Comparison of ENCODE assay signal across 29 mouse cellular contexts in genomic region chr15:55962093-55962492, GRCm38 (mm10).
"Had no signal": no experiment of that assay in that cellular context is flagged by ENCODE, and none has a peak within 500 bp of the region (broad histone marks: within the 10 kb centered on the region; RNA-seq: fewer than 3 reads in every experiment).

No protein-coding gene starts in this region.

- H3K4me1 ChIP-seq: limb, embryonic 10.5 days; limb, embryonic 12.5 days; limb, embryonic 13.5 days; limb, embryonic 15.5 days; liver, embryonic 13.5 days; midbrain, embryonic 13.5 days; midbrain, embryonic 15.5 days; neural tube, embryonic 12.5 days had no signal

- H3K9me3 ChIP-seq: limb, embryonic 10.5 days; limb, embryonic 12.5 days; limb, embryonic 13.5 days; limb, embryonic 15.5 days; liver, embryonic 13.5 days; lung, embryonic 15.5 days; midbrain, embryonic 10.5 days; midbrain, embryonic 15.5 days; neural tube, embryonic 12.5 days had no signal

- H3K4me2 ChIP-seq: limb, embryonic 12.5 days; limb, embryonic 13.5 days; limb, embryonic 15.5 days; liver, embryonic 13.5 days; lung, embryonic 14.5 days; lung, embryonic 15.5 days; midbrain, embryonic 11.5 days; midbrain, embryonic 12.5 days; midbrain, embryonic 13.5 days; midbrain, embryonic 15.5 days; neural tube, embryonic 12.5 days had no signal

- DNase-seq: layer of hippocampus, postnatal 36 days; left cerebral cortex, postnatal 4 days; liver, embryonic 13.5 days; lung, adult 18-20 months; lung, adult 2 months; lung, embryonic 14.5 days; lung, postnatal 10 days; lung, postnatal 14 days; lung, postnatal 36 days; lung, postnatal 4 days; midbrain, embryonic 14.5 days had no signal

- H3K36me3 ChIP-seq: limb, embryonic 10.5 days; limb, embryonic 12.5 days; limb, embryonic 13.5 days; limb, embryonic 15.5 days; liver, embryonic 13.5 days; lung, embryonic 15.5 days; midbrain, embryonic 10.5 days; midbrain, embryonic 12.5 days; midbrain, embryonic 13.5 days; midbrain, embryonic 15.5 days; neural tube, embryonic 12.5 days had no signal

- H3K9ac ChIP-seq: limb, embryonic 12.5 days; limb, embryonic 13.5 days; limb, embryonic 15.5 days; liver, embryonic 13.5 days; liver, embryonic 14.5 days; lung, embryonic 14.5 days; lung, embryonic 15.5 days; midbrain, embryonic 12.5 days; midbrain, embryonic 13.5 days; midbrain, embryonic 15.5 days; neural tube, embryonic 12.5 days had no signal

- ATAC-seq: lung, postnatal 0 days; midbrain, embryonic 13.5 days; midbrain, embryonic 15.5 days; midbrain, embryonic 16.5 days had no signal

- H3K27ac ChIP-seq: left cerebral cortex, adult 2 months; limb, embryonic 10.5 days; limb, embryonic 12.5 days; limb, embryonic 13.5 days; limb, embryonic 15.5 days; liver, embryonic 13.5 days; liver, embryonic 14.5 days; lung, embryonic 15.5 days; macrophage; midbrain, embryonic 10.5 days; midbrain, embryonic 12.5 days; midbrain, embryonic 13.5 days; midbrain, embryonic 15.5 days; neural tube, embryonic 12.5 days had no signal

- H3K27me3 ChIP-seq: limb, embryonic 12.5 days; limb, embryonic 13.5 days; limb, embryonic 15.5 days; liver, embryonic 13.5 days; lung, embryonic 15.5 days; megakaryocyte, embryonic 14.5 days; midbrain, embryonic 12.5 days; midbrain, embryonic 13.5 days; midbrain, embryonic 15.5 days; neural tube, embryonic 12.5 days had no signal

- H3K4me3 ChIP-seq: left cerebral cortex, adult 2 months; limb, embryonic 10.5 days; limb, embryonic 12.5 days; limb, embryonic 13.5 days; limb, embryonic 15.5 days; liver, embryonic 13.5 days; lung, embryonic 15.5 days; megakaryocyte, embryonic 14.5 days; midbrain, embryonic 10.5 days; midbrain, embryonic 12.5 days; midbrain, embryonic 13.5 days; midbrain, embryonic 15.5 days; myocyte; neural tube, embryonic 12.5 days had no signal
